Mouse (Mus musculus): ENCODE data around the gene Nt5c2. TPM values are rescaled to one million over a fixed set of nuclear protein-coding genes. Genes with fewer than 3 reads are reported as not detected.

The Nt5c2 gene
- polyA plus RNA-seq, 1 experiment from 2014 or later = 102 TPM

DNA sequence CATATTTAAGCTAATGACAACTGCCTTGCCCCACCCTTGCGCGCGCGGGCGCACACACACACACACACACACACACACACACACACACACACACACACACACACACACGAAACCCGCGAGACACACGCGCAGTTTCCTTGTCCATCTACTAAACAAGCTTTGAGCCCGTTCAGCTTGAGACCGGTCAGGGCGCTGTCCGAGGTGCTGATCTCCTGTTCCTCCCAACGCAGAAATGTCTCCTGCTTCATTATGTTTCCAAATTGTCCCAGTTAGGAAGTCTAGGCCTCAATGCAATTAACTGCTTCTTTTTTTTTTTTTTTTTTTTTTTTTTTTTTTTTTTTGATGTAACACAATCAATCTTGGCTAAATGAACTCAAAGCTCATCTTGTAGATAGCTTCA is 1.5 kb upstream of the Nt5c2 start:
- Histone ChIP-seq H3K4me2 (no peak overlapping the region), H3K27ac (replicated peaks) (no peak overlapping the region), H3K36me3 (no peaks in the 10 kb centered on the region), H3K9ac (no peak overlapping the region), H3K9me3 (no peaks in the 10 kb centered on the region), H3K4me3 (no peak overlapping the region), H3K4me1 (peaks cover 16% of the 10 kb centered on the region), H3K27me3 (replicated peaks) (peaks cover 85% of the 10 kb centered on the region)
- no peak for ATAC-seq (ENCODE audit: extremely low read depth, insufficient number of reproducible peaks, low FRiP score, low TSS enrichment)
- under 1% methylated on average over 15 of the region's 15 CpGs for WGBS

DNA sequence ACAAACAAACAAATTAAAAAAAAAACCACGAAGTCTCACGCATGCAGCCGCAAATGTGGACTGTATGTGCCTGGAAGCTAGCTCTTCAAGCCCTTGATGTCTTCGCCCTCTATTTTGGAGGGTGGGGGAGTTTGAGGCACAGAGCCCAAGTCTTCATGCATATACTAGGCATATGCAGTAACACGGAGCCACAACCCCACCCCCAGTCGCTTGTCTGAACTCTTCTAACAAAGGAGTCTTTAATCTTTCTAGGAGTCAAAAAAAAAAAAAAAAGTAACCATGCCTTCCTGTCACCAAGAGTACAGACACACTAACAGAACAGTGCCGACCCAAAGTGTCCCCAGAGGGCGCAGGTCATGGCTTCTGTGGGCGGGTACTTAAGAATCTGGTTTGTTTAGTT is 1.0 kb upstream of the Nt5c2 start:
- WGBS = 7% methylated on average over 9 of the region's 9 CpGs
- H3K4me2 ChIP-seq = no peak overlapping the region
- no peaks in the 10 kb centered on the region for H3K9me3 ChIP-seq
- no peak for ATAC-seq (ENCODE audit: extremely low read depth, insufficient number of reproducible peaks, low FRiP score, low TSS enrichment)
- H3K4me3 ChIP-seq = peak overlapping the region; percentile 56; the same call in 1 of the 2 replicates
- H3K36me3 ChIP-seq = no peaks in the 10 kb centered on the region
- peaks cover 16% of the 10 kb centered on the region for H3K4me1 ChIP-seq
- no peak overlapping the region for H3K9ac ChIP-seq
- H3K27ac ChIP-seq (replicated peaks) = no peak overlapping the region
- peaks cover 90% of the 10 kb centered on the region for H3K27me3 ChIP-seq (replicated peaks)

DNA sequence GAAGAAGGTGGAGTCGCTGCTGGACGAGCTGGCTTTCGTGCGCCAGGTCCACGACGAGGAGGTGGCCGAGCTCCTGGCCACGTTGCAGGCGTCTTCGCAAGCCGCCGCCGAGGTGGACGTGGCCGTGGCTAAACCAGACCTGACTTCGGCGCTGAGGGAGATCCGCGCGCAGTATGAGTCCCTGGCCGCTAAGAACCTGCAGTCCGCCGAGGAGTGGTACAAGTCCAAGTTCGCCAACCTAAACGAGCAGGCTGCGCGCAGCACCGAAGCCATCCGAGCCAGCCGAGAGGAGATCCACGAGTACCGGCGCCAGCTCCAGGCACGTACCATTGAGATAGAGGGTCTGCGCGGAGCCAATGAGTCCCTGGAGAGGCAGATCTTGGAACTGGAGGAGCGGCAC is 443 bp upstream of the Nt5c2 start:
- 2% methylated on average over 37 of the region's 37 CpGs for WGBS
- no peak for ATAC-seq (ENCODE audit: extremely low read depth, insufficient number of reproducible peaks, low FRiP score, low TSS enrichment)
- H3K27ac ChIP-seq (replicated peaks) = no peak overlapping the region
- peaks cover 16% of the 10 kb centered on the region for H3K4me1 ChIP-seq
- no peaks in the 10 kb centered on the region for H3K9me3 ChIP-seq
- peak overlapping the region; percentile 84 for H3K4me2 ChIP-seq
- H3K9ac ChIP-seq = no peak overlapping the region
- peak overlapping the region; percentile 56 for H3K4me3 ChIP-seq
- H3K36me3 ChIP-seq = no peaks in the 10 kb centered on the region
- H3K27me3 ChIP-seq (replicated peaks) = peaks cover 96% of the 10 kb centered on the region

DNA sequence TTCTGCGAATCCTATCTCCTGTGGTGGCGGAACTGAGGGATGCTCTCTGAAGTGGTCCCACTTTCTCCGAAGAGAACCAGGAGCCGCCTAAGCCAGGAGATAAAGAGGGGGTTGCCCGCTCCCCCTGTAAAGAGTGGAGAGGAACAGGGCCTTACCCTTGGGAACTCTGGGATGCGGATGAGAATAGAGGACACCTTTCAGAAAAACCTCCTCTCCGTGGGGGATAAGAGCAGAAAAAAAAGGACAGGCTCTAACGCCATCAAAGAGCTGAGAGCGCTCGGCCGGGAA is 850 bp downstream of the Nt5c2 start:
- Histone ChIP-seq H3K27me3 (replicated peaks) (peaks cover 90% of the 10 kb centered on the region), H3K4me3 (peak overlapping the region; percentile 56)

DNA sequence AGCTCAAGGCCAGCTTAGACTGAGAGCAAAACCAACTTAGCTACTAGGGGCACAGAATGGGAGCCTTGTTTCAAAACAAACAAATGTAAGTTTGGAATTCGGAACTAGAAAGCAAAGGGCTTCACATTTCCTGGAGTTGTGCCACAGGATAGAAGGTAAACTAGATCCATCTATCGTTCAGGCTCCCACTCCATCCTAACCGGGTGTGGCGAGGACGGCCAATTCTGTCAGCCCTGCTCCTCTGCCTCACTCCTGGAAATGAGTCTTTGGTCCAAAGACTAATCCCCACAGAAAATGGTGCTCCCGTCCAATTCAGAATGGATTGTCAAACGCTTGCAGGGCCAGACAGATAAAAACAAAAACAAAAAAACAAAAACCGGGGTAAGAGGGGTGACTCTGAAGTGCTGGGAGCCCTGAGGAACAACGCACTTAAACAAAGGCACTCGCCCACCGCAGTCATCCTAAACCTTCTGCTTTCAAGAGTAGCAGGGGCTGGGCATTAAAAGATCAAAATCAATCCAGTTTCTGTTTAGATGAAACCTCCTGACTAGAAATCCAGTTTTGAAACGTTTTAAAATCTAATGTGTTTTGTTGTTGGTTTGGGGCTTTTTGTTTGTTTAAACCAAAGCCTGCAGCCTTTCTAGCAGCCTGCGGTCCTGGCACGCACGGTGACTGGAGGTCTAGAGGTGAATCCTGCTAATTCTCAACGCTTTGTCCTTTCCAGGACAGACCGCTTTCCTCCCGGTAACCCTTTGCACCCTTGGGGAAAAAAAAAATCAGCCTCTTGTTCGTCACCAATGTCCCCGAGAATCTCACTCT is 1.4 kb downstream of the Nt5c2 start:
- Histone ChIP-seq H3K27ac (replicated peaks) (no peak overlapping the region), H3K4me2 (peak overlapping the region; percentile 84), H3K9me3 (no peaks in the 10 kb centered on the region), H3K4me1 (peaks cover 16% of the 10 kb centered on the region), H3K36me3 (no peaks in the 10 kb centered on the region), H3K27me3 (replicated peaks) (peaks cover 85% of the 10 kb centered on the region), H3K4me3 (peak overlapping the region; percentile 56; the same call in 1 of the 2 replicates), H3K9ac (no peak overlapping the region)
- 13% methylated on average over 20 of the region's 20 CpGs for WGBS
- no peak for ATAC-seq (ENCODE audit: extremely low read depth, insufficient number of reproducible peaks, low FRiP score, low TSS enrichment)

More for the DNA sequence above, 850 bp downstream of the Nt5c2 start:
- WGBS = 1% methylated on average over 11 of the region's 11 CpGs
- Histone ChIP-seq H3K9ac (no peak overlapping the region), H3K4me1 (peaks cover 16% of the 10 kb centered on the region), H3K36me3 (no peaks in the 10 kb centered on the region), H3K4me2 (peak overlapping the region; percentile 84), H3K9me3 (no peaks in the 10 kb centered on the region), H3K27ac (replicated peaks) (no peak overlapping the region)
- no peak for ATAC-seq (ENCODE audit: extremely low read depth, insufficient number of reproducible peaks, low FRiP score, low TSS enrichment)

DNA sequence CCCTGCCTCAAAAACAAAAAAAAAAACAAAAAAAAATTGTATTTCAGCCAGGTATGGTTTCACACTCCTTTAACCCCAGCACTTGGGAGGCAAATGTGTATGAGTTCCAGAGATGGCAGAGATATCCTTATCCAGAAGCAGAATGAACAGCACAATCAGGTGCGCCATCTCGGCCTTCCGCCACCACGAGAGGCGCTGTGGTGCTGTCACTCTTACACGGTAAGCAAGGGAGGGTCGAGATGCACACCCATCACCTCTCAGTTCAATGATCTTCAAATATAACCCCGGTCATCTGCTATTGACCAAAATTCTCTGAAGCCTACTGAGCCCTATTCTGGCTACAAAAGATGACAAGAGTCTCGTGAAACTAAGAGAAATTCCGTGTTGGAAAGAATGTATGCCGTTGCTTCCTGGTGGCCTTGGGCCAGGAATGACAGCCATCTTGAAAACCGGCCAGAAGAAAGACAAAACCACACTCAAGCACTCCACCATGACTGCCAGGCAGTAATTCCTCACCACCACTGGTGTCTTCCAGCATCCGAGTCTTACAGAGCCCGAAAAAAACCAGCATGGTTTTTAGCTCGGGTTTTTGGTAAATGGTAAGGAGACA is 2.3 kb downstream of the Nt5c2 start:
- no peaks in the 10 kb centered on the region for H3K9me3 ChIP-seq
- 80% methylated on average over 15 of the region's 15 CpGs for WGBS
- peaks cover 80% of the 10 kb centered on the region for H3K27me3 ChIP-seq (replicated peaks)
- no peak overlapping the region for H3K27ac ChIP-seq (replicated peaks)
- no peak overlapping the region for H3K4me3 ChIP-seq
- no peak overlapping the region for H3K9ac ChIP-seq
- no peak overlapping the region for H3K4me2 ChIP-seq
- peaks cover 16% of the 10 kb centered on the region for H3K4me1 ChIP-seq
- ATAC-seq (ENCODE audit: extremely low read depth, insufficient number of reproducible peaks, low FRiP score, low TSS enrichment) = no peak
- H3K36me3 ChIP-seq = no peaks in the 10 kb centered on the region

DNA sequence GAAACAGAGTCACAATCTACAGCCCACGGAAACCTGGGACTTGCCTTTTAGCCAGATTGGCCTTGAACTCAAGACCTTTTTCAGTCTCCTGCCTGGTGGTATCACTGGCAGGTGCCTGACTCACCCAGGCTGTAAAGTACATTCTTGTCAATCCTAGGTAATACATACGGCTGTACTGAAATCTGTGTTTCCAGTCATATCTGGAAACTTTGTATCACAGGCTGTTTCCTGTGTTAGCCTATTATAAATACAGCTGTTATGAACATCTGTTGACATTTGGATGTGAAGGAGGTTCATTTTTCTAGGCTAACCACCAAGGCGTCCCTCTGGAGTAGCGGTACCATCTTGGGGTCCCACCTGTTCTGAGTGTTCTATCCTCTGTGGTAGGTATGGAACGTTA is 5.0 kb downstream of the Nt5c2 start:
- no peak overlapping the region for H3K4me2 ChIP-seq
- H3K4me3 ChIP-seq = no peak overlapping the region
- H3K9me3 ChIP-seq = no peaks in the 10 kb centered on the region
- ATAC-seq (ENCODE audit: extremely low read depth, insufficient number of reproducible peaks, low FRiP score, low TSS enrichment) = no peak
- no peaks in the 10 kb centered on the region for H3K36me3 ChIP-seq
- H3K27me3 ChIP-seq (replicated peaks) = peaks cover 61% of the 10 kb centered on the region
- peaks cover 10% of the 10 kb centered on the region for H3K4me1 ChIP-seq
- H3K27ac ChIP-seq (replicated peaks) = no peak overlapping the region
- WGBS = 75% methylated on average over 5 of the region's 5 CpGs
- H3K9ac ChIP-seq = no peak overlapping the region

DNA sequence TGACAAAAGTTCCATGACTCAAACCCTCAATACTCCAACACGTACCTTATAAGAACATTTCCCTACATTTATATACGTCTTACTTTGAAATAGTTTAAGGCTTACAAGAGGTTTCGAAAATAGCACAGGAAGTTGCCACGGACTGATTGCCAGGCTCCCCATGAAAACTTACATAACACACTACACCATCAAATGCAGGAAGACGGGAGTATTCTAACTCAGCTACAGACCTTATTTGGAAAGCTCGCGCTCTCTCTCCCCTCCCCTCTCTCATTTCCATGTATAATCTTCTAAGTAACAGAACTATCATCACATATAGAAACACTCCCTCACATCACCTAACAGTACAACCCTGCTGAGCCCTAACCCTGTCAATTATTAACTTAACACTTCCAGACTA is 5.5 kb downstream of the Nt5c2 start:
- Histone ChIP-seq H3K9me3 (no peaks in the 10 kb centered on the region), H3K27me3 (replicated peaks) (peaks cover 58% of the 10 kb centered on the region)
- ATAC-seq (ENCODE audit: extremely low read depth, insufficient number of reproducible peaks, low FRiP score, low TSS enrichment) = no peak

DNA sequence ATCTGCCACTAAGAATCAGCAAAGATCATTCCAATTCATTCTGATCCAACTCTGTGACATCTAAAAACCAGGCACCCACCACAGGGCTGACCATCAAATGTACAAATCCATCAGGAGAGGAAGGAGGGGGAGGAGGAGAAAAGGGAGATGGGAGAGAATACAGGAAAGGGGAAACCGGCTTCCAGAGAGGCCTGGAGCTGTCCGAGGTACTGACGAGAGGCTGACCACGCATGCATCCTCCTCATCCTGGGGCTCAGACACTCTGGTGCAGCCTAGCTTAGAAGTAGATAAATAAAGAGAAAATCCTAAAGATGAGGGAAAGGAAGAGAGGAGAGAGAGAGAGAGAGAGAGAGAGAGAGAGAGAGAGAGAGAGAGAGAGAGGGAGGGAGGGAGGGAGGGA is 8.6 kb downstream of the Nt5c2 start:
- ATAC-seq (ENCODE audit: extremely low read depth, insufficient number of reproducible peaks, low FRiP score, low TSS enrichment) = no peak
- Histone ChIP-seq H3K9ac (no peak overlapping the region), H3K36me3 (no peaks in the 10 kb centered on the region), H3K9me3 (no peaks in the 10 kb centered on the region), H3K4me1 (no peaks in the 10 kb centered on the region), H3K4me2 (no peak overlapping the region), H3K27me3 (replicated peaks) (peaks cover 27% of the 10 kb centered on the region), H3K27ac (replicated peaks) (no peak overlapping the region), H3K4me3 (no peak overlapping the region)
- 0% methylated on average over 4 of the region's 4 CpGs for WGBS

More for the DNA sequence above, 5.5 kb downstream of the Nt5c2 start:
- no peak overlapping the region for H3K27ac ChIP-seq (replicated peaks)
- no peak overlapping the region for H3K4me2 ChIP-seq
- 75% methylated on average over 7 of the region's 7 CpGs for WGBS
- H3K4me3 ChIP-seq = no peak overlapping the region
- no peak overlapping the region for H3K9ac ChIP-seq
- H3K36me3 ChIP-seq = no peaks in the 10 kb centered on the region
- peaks cover 4% of the 10 kb centered on the region for H3K4me1 ChIP-seq

DNA sequence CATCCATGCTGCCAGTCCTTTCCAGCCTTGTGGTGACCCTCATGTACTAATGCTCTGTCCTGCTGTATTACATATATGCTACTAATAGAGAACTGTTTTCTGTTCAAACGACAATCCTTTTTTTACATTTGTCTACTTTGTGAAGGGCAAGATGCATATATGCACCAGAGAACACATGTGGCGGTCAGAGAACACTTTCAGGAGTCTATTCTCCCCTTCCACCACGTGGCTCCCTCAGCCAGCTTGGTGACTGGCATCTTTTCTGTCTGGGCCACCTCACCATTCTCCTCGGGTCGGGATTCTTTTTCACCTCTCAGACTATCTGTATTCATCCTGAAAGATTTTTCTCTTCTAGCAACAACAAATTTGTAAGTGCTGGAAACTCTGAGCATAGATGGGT is 9.1 kb downstream of the Nt5c2 start:
- H3K27ac ChIP-seq (replicated peaks) = no peak overlapping the region
- 45% methylated on average over 5 of the region's 5 CpGs for WGBS

DNA sequence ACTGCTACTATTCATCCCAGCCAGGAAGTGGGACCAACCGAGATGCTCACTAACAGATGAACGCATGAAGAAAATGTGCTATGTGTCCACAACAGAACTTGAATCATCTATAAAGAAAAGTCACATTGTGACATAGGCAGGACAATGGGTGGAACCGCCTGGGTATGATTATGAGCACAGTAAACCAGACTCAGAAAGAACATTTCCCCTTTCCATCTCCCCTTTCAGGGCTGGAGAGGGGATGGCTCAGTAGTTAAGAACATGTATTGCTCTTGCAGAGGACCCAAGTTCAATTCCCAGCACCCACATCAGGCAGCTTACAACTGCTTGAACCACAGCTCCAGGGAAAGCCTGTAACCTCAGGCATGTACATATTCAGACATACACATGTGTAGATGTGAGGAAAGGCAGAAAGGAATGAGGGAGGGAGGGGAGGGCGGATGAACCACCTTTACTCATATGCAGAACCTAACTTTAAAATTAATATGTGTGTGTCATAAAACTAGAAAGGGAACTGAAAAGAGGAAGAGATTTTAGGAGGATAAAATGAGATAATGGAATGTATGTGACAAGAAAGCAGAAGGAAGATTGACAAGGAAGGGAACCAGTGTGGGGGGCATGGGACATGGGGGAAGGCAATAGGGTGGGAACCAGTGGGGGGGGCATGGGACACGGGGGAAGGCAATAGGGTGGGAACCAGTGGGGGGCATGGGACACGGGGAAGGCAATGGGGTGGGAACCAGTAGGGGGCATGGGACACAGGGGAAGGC is 11.0 kb downstream of the Nt5c2 start:
- 69% methylated on average over 6 of the region's 6 CpGs for WGBS
- ATAC-seq (ENCODE audit: extremely low read depth, insufficient number of reproducible peaks, low FRiP score, low TSS enrichment) = no peak

More for the DNA sequence above, 9.1 kb downstream of the Nt5c2 start:
- Histone ChIP-seq H3K4me1 (no peaks in the 10 kb centered on the region), H3K4me3 (no peak overlapping the region), H3K4me2 (no peak overlapping the region), H3K36me3 (no peaks in the 10 kb centered on the region), H3K27me3 (replicated peaks) (peaks cover 22% of the 10 kb centered on the region), H3K9ac (no peak overlapping the region), H3K9me3 (no peaks in the 10 kb centered on the region)
- no peak for ATAC-seq (ENCODE audit: extremely low read depth, insufficient number of reproducible peaks, low FRiP score, low TSS enrichment)

More for the DNA sequence above, 11.0 kb downstream of the Nt5c2 start:
- Histone ChIP-seq H3K36me3 (no peaks in the 10 kb centered on the region), H3K4me2 (no peak overlapping the region), H3K9ac (no peak overlapping the region), H3K9me3 (no peaks in the 10 kb centered on the region), H3K27me3 (replicated peaks) (peaks cover 11% of the 10 kb centered on the region), H3K4me3 (no peak overlapping the region), H3K27ac (replicated peaks) (no peak overlapping the region), H3K4me1 (no peaks in the 10 kb centered on the region)
